Mouse (Mus musculus): ENCODE measurements around the gene Insm2.

Insm2 gene

GRCm38 (mm10) chr12:55604411-55604810 is 5.2 kb downstream of the Insm2 start:
- no peak for DNase-seq (ENCODE audit: low spot score)

GRCm38 (mm10) chr12:55607902-55608301 is 8.7 kb downstream of the Insm2 start:
- no peak for DNase-seq (ENCODE audit: low spot score)

- no peak for DNase-seq (ENCODE audit: low spot score)
Measured at GRCm38 (mm10) chr12:55610812-55611211, 11.6 kb downstream of the Insm2 start.

DNA sequence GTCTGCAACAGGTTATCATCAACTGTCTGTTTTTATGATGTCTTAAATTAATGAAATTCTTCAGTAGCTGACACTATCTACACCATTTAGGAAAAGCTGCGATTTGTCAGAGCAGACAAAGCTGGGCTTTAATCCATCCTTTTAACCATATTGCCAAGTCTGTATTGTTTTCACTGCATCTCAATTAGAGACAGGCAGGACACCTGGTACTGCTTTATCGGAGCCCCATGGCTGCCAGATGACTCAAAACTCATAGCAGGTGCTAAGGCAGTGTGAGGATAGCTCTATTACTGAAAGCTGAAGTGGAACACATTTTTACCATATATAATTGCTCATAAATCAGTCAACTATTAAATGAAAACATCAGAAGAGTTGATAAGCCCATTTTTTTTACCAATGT is 21.1 kb downstream of the Insm2 start:
- no peak for DNase-seq (ENCODE audit: low spot score)

DNA sequence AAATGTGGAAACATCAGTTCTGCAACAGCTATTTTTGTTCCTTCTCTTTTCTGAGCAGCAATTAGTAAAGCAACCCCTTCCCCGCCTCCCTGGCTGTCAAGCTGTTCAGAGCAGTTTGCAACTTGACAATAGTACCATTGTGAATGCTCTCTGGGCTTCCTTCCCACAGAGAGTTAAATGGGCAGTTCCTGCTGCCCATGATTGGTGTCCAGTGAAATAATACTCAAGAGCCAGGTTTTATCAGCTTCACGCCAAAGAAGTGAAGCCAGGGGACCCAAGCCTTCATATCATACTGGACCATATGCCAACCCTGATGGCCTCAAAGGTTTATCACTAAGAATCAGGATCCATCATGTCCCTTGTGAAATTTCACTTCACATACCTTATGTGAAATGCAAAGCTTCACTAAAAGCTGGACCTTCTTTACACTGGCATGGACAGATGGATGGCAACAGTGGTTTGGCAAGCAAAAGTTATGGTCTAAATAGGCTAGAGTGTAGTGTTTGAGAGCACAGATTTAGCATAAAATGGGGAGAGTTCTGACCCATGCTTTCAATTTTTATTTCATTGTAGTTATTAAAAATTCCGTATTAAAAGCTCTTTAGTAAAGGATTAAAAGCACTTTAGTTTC is 23.5 kb downstream of the Insm2 start:
- DNase-seq (ENCODE audit: low spot score), result no peak

DNA sequence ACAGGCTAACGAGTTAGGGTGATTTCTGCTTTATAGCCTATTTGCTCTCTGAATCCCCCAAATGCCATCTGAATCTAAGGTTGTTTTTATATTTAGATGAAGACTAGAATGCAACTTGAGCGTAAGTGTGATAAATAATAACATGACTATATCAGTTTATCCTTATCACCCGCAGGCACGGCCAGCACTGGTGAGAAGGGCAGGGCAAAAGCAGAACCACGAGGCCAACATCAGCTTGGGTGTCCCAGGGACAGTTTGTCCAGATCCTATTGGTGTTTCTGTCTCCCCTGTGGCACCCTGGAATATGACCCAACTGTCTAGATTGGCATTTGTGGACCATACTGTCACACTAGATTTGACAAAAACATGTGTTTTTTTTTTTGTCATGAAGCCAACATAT is 24.0 kb downstream of the Insm2 start:
- DNase-seq (ENCODE audit: low spot score), result no peak

DNA sequence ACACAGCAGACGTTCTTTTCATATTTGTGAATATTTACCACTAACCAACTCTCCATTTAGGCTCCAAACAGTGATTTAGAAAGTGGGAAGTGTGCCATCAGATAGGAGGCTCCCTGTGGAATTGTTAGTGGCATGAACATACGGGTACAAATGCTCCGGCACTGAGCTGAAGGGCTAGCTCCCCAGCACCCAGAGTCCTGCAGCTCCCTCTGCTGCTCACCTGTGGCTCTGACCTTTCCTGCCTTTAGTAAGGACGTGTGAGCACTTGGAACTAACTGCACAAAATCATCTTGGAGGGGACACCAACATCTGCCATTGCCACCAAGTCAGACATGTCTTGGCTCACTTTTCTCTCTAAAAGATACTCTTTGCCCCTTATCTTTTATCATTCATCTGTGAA is 27.5 kb downstream of the Insm2 start:
- DNase-seq (ENCODE audit: low spot score), result no peak

DNA sequence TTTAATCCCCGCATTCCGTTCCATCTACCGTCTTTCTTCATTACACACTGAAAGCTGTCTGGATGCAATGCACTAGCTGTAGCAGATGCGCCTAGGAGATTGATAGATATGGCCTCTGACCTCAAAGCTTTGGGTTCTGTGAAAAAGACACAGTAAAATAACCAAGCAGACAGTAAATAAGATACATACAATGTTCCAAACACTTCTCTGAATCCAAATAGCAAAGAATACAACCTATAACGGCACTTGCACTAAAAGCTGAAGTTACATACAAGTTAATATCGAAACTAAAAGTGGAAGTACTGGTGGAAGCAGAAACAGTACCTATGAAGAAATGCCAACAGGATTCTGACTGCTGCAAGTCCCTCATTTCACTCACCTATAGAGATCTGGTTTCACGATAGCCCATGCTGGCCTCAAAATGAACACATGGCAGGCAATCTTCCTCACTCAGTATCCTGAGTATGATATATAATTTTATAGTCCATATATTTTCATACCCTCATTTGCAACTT is 48.8 kb downstream of the Insm2 start:
- DNase-seq (ENCODE audit: low spot score), result no peak
